In genomic region chr4:42954297-42954696, GRCm38 (mm10) we compare ENCODE assay signal across 8 mouse cellular contexts. TPM values are rescaled to one million over a fixed set of nuclear protein-coding genes. Genes with fewer than 3 reads are reported as not detected.
DNase-seq lines count a peak whose midpoint lies in the region; ATAC-seq and TF ChIP-seq lines count a peak whose summit lies in the region.

No protein-coding gene starts in this region.

- DNase-seq in thymus, adult 2 months = peak; percentile 35
- no peak for DNase-seq in thymus, adult 18-20 months
- DNase-seq in embryo, embryonic 10.5 days (ENCODE audit: low spot score) = peak; percentile 85
- peak; percentile 71 to 77 for DNase-seq in gastrocnemius, postnatal 4 days (ENCODE audit: low spot score in 2 of 2)
- DNase-seq in kidney, postnatal 0 days (ENCODE audit: low spot score) = peak; percentile 84
- DNase-seq in liver, embryonic 13.5 days = peak; percentile 30
- DNase-seq in thymus, postnatal 14 days = peak; percentile 56

- TF ChIP-seq CTCF in thymus, adult 2 months (IDR thresholded peaks at IDR 0.05; ENCODE audit: borderline replicate concordance, control insufficient read depth, extremely low read depth, insufficient read depth, low read length, poor library complexity) = peak; percentile 90
- TF ChIP-seq CTCF in kidney, postnatal 0 days (IDR thresholded peaks at IDR 0.05; ENCODE audit: low read depth) = peak; percentile 87

- 31% methylated on average over 10 of the region's 10 CpGs for WGBS in thymus, adult 2 months
- WGBS in kidney, postnatal 0 days = 6% methylated on average over 10 of the region's 10 CpGs
- WGBS in liver, embryonic 13.5 days (ENCODE audit: insufficient replicate concordance) = 9% methylated on average over 10 of the region's 10 CpGs
- 8% methylated on average over 10 of the region's 10 CpGs for WGBS in neural tube, embryonic 13.5 days

- no peaks in the 10 kb centered on the region for H3K9me3 ChIP-seq in kidney, postnatal 0 days (replicated peaks; ENCODE audit: low read length)
- no peaks in the 10 kb centered on the region for H3K9me3 ChIP-seq in liver, embryonic 13.5 days (replicated peaks)
- H3K9me3 ChIP-seq in neural tube, embryonic 13.5 days = no peaks in the 10 kb centered on the region

- no peaks in the 10 kb centered on the region for H3K36me3 ChIP-seq in thymus, adult 2 months (ENCODE audit: control insufficient read depth, insufficient read depth, low read length)
- 0 out of 2 replicates have a peak, but pooled peaks cover 3% of the 10 kb centered on the region for H3K36me3 ChIP-seq in kidney, postnatal 0 days (ENCODE audit: insufficient read depth, low read length)
- no peaks in the 10 kb centered on the region for H3K36me3 ChIP-seq in liver, embryonic 13.5 days
- H3K36me3 ChIP-seq in neural tube, embryonic 13.5 days = peaks cover 54% of the 10 kb centered on the region

- H3K27ac ChIP-seq in thymus, adult 2 months (ENCODE audit: control insufficient read depth, insufficient read depth, low read length) = no peak overlapping the region
- no peak overlapping the region for H3K27ac ChIP-seq in kidney, postnatal 0 days
- H3K27ac ChIP-seq in liver, embryonic 13.5 days = no peak overlapping the region
- peak overlapping the region; percentile 97 for H3K27ac ChIP-seq in neural tube, embryonic 13.5 days (replicated peaks)

- no peak for TF ChIP-seq POLR2A in thymus, adult 2 months (IDR thresholded peaks at IDR 0.05; ENCODE audit: control insufficient read depth, extremely low read depth, insufficient read depth, low read length, poor library complexity)

- H3K4me1 ChIP-seq in thymus, adult 2 months (replicated peaks; ENCODE audit: control insufficient read depth, insufficient read depth, low read length) = peaks cover 21% of the 10 kb centered on the region
- H3K4me1 ChIP-seq in kidney, postnatal 0 days (replicated peaks; ENCODE audit: insufficient read depth, low read length) = peaks cover 10% of the 10 kb centered on the region; the same call in 1 of the 2 replicates
- peaks cover 14% of the 10 kb centered on the region for H3K4me1 ChIP-seq in liver, embryonic 13.5 days (replicated peaks)
- peaks cover 52% of the 10 kb centered on the region for H3K4me1 ChIP-seq in neural tube, embryonic 13.5 days (replicated peaks)

- no peak for ATAC-seq in kidney, postnatal 0 days (replicated peaks; ENCODE audit: low FRiP score, low read depth)
- no peak for ATAC-seq in liver, embryonic 13.5 days (ENCODE audit: low read depth)
- ATAC-seq in neural tube, embryonic 13.5 days (ENCODE audit: low read depth) = no peak

- no peaks in the 10 kb centered on the region for H3K27me3 ChIP-seq in thymus, adult 2 months (ENCODE audit: control insufficient read depth, insufficient read depth, low read length)
- H3K27me3 ChIP-seq in kidney, postnatal 0 days (ENCODE audit: insufficient read depth, low read length) = no peaks in the 10 kb centered on the region
- H3K27me3 ChIP-seq in liver, embryonic 13.5 days = peaks cover 41% of the 10 kb centered on the region
- no peaks in the 10 kb centered on the region for H3K27me3 ChIP-seq in neural tube, embryonic 13.5 days

- H3K9ac ChIP-seq in kidney, postnatal 0 days (ENCODE audit: low read depth, low read length) = no peak overlapping the region
- H3K9ac ChIP-seq in liver, embryonic 13.5 days = no peak overlapping the region
- H3K9ac ChIP-seq in neural tube, embryonic 13.5 days = peak overlapping the region; percentile 98

- H3K4me2 ChIP-seq in kidney, postnatal 0 days (ENCODE audit: low read length) = no peak overlapping the region
- H3K4me2 ChIP-seq in liver, embryonic 13.5 days = no peak overlapping the region
- peak overlapping the region; percentile 93 for H3K4me2 ChIP-seq in neural tube, embryonic 13.5 days

- H3K4me3 ChIP-seq in thymus, adult 2 months (ENCODE audit: control insufficient read depth, insufficient read depth, low read length) = no peak overlapping the region
- no peak overlapping the region for H3K4me3 ChIP-seq in kidney, postnatal 0 days (replicated peaks; ENCODE audit: low read depth, low read length)
- no peak overlapping the region for H3K4me3 ChIP-seq in liver, embryonic 13.5 days (replicated peaks)
- peak overlapping the region; percentile 76 for H3K4me3 ChIP-seq in neural tube, embryonic 13.5 days

RNA-seq across cellular contexts. Expression of gene Dnajb5, which starts 4.7 kb away (rescaled TPM):
- 9.1 and 12.6 TPM in 2 replicates for polyA plus RNA-seq in thymus, adult 2 months (2012; rRNA removed)
- total RNA-seq in gastrocnemius, postnatal 4 days (2021) = 10 to 100 TPM; 60.1 to 79.0 TPM
- 4.6 and 5.3 TPM in 2 replicates for polyA plus RNA-seq in kidney, postnatal 0 days (2015; fragmentation: Nextera tagmentation; extraction: Ambion mirVana)
- polyA plus RNA-seq in liver, embryonic 13.5 days (2015; fragmentation: Nextera tagmentation; extraction: Ambion mirVana) = 0.75 and 0.76 TPM in 2 replicates
- polyA plus RNA-seq in neural tube, embryonic 13.5 days (2015; fragmentation: Nextera tagmentation; extraction: Ambion mirVana) = 50.1 and 50.5 TPM in 2 replicates

RNA-seq across cellular contexts. Expression of gene 1700022I11Rik, which starts 15.1 kb away (rescaled TPM):
- not detected in 2 replicates for polyA plus RNA-seq in thymus, adult 2 months (2012; rRNA removed)
- not detected for total RNA-seq in gastrocnemius, postnatal 4 days (2021)
- 0.37 and 0.66 TPM in 2 replicates for polyA plus RNA-seq in kidney, postnatal 0 days (2015; fragmentation: Nextera tagmentation; extraction: Ambion mirVana)
- 0.13 and 0.15 TPM in 2 replicates for polyA plus RNA-seq in liver, embryonic 13.5 days (2015; fragmentation: Nextera tagmentation; extraction: Ambion mirVana)
- polyA plus RNA-seq in neural tube, embryonic 13.5 days (2015; fragmentation: Nextera tagmentation; extraction: Ambion mirVana) = 0.57 and 1.3 TPM in 2 replicates

RNA-seq across cellular contexts. Expression of gene Phf24, which starts 37.8 kb away (rescaled TPM):
- polyA plus RNA-seq in thymus, adult 2 months (2012; rRNA removed) = 1.5 and 2.3 TPM in 2 replicates
- total RNA-seq in gastrocnemius, postnatal 4 days (2021) = 1 to 10 TPM; 1.1 to 1.5 TPM
- polyA plus RNA-seq in kidney, postnatal 0 days (2015; fragmentation: Nextera tagmentation; extraction: Ambion mirVana) = 0.34 and 0.64 TPM in 2 replicates
- polyA plus RNA-seq in liver, embryonic 13.5 days (2015; fragmentation: Nextera tagmentation; extraction: Ambion mirVana) = 0.13 and 0.40 TPM in 2 replicates
- 20.1 and 27.6 TPM in 2 replicates for polyA plus RNA-seq in neural tube, embryonic 13.5 days (2015; fragmentation: Nextera tagmentation; extraction: Ambion mirVana)

RNA-seq across cellular contexts. Expression of gene Vcp, which starts 46.0 kb away (rescaled TPM):
- 126 and 169 TPM in 2 replicates for polyA plus RNA-seq in thymus, adult 2 months (2012; rRNA removed)
- total RNA-seq in gastrocnemius, postnatal 4 days (2021) = 100 to 1,000 TPM; 292 to 313 TPM
- polyA plus RNA-seq in kidney, postnatal 0 days (2015; fragmentation: Nextera tagmentation; extraction: Ambion mirVana) = 356 and 406 TPM in 2 replicates
- 273 and 314 TPM in 2 replicates for polyA plus RNA-seq in liver, embryonic 13.5 days (2015; fragmentation: Nextera tagmentation; extraction: Ambion mirVana)
- polyA plus RNA-seq in neural tube, embryonic 13.5 days (2015; fragmentation: Nextera tagmentation; extraction: Ambion mirVana) = 526 and 554 TPM in 2 replicates

RNA-seq across cellular contexts. Expression of gene Fancg, which starts 56.0 kb away (rescaled TPM):
- polyA plus RNA-seq in thymus, adult 2 months (2012; rRNA removed) = 50.0 and 59.1 TPM in 2 replicates
- total RNA-seq in gastrocnemius, postnatal 4 days (2021) = 1 to 10 TPM; 5.5 to 8.7 TPM
- polyA plus RNA-seq in kidney, postnatal 0 days (2015; fragmentation: Nextera tagmentation; extraction: Ambion mirVana) = 7.2 and 9.2 TPM in 2 replicates
- 10.3 and 11.8 TPM in 2 replicates for polyA plus RNA-seq in liver, embryonic 13.5 days (2015; fragmentation: Nextera tagmentation; extraction: Ambion mirVana)
- 19.9 and 20.4 TPM in 2 replicates for polyA plus RNA-seq in neural tube, embryonic 13.5 days (2015; fragmentation: Nextera tagmentation; extraction: Ambion mirVana)

Comparison
In these comparisons a context has a peak if more than half of its experiments do, and no peak if none do; other contexts are left out.
1. DNase-seq: peak in thymus, adult 2 months (single experiment), embryo, embryonic 10.5 days (single experiment), gastrocnemius, postnatal 4 days (2 of 2), kidney, postnatal 0 days (single experiment), liver, embryonic 13.5 days (single experiment) and thymus, postnatal 14 days (single experiment); none in thymus, adult 18-20 months (0 of 2).